Mouse (Mus musculus): ENCODE results near the gene Syne3. TPM values are rescaled to one million over a fixed set of nuclear protein-coding genes. Genes with fewer than 3 reads are reported as not detected.
A peak's percentile ranks its signal among the peaks of the same experiment; 100 is the strongest.

Gene Syne3
- total and polyA plus RNA-seq, 3 experiments: 4.9 to 10.7 TPM; not detected in 1

- TF ChIP-seq MAX (IDR thresholded peaks at IDR 0.05; ENCODE audit: low read length) (peak; percentile 87), POLR2AphosphoS2 (IDR thresholded peaks at IDR 0.05; ENCODE audit: low read length) (no peak), RCOR1 (IDR thresholded peaks at IDR 0.05; ENCODE audit: low read depth, low read length) (no peak; the same call in 1 of the 2 replicates)
Measured at GRCm38 (mm10) chr12:104990741-104991454, 18.7 kb downstream of the Syne3 start (continued).

GRCm38 (mm10) chr12:104987936-104988335 is 21.7 kb downstream of the Syne3 start:
- H3K4me1 ChIP-seq (ENCODE audit: control insufficient read depth in 1 of 2, insufficient read depth in 2 of 2, low read length in 2 of 2): peaks cover 0 to 44% of the 10 kb centered on the region in 2 experiments; a peak in 3 of 4 replicates
- no peak overlapping the region for H3K27ac ChIP-seq (ENCODE audit: control insufficient read depth, low read depth, low read length)
- H3K9ac ChIP-seq (ENCODE audit: control insufficient read depth, low read depth, low read length, poor library complexity, severe bottlenecking): no peak overlapping the region
- TF ChIP-seq POLR2A (IDR thresholded peaks at IDR 0.05; ENCODE audit: control insufficient read depth in 1 of 2, insufficient read depth in 1 of 2, low read depth in 1 of 2, low read length in 2 of 2, poor library complexity in 1 of 2) (no peak), CTCF (IDR thresholded peaks at IDR 0.05 in 2 of 3, conservative IDR thresholded peaks at IDR 0.05 in 1 of 3; ENCODE audit: control insufficient read depth in 1 of 3, insufficient read depth in 1 of 3, low read depth in 2 of 3, low read length in 3 of 3, poor library complexity in 1 of 3, severe bottlenecking in 1 of 3) (no peak), RCOR1 (IDR thresholded peaks at IDR 0.05; ENCODE audit: low read depth, low read length) (no peak), MEF2A (IDR thresholded peaks at IDR 0.05; ENCODE audit: extremely low read depth, insufficient replicate concordance, low read depth, low read length, poor library complexity, severe bottlenecking) (no peak), E2F4 (IDR thresholded peaks at IDR 0.05; ENCODE audit: borderline replicate concordance, low read depth, low read length) (no peak), ZNF384 (IDR thresholded peaks at IDR 0.05; ENCODE audit: low read depth, low read length) (no peak), MYB (IDR thresholded peaks at IDR 0.05; ENCODE audit: low read depth, low read length) (no peak), EP300 (IDR thresholded peaks at IDR 0.05; ENCODE audit: low read depth in 1 of 2, low read length in 2 of 2) (no peak), ZC3H11A (IDR thresholded peaks at IDR 0.05; ENCODE audit: low read depth, low read length) (no peak), SMC3 (IDR thresholded peaks at IDR 0.05; ENCODE audit: low read depth, low read length) (no peak), BHLHE40 (IDR thresholded peaks at IDR 0.05; ENCODE audit: borderline replicate concordance, low read depth, low read length) (no peak), ZKSCAN1 (IDR thresholded peaks at IDR 0.05; ENCODE audit: low read depth, low read length) (no peak), MAFK (IDR thresholded peaks at IDR 0.05; ENCODE audit: borderline replicate concordance, low read depth, low read length) (no peak), ETS1 (IDR thresholded peaks at IDR 0.05; ENCODE audit: low read depth, low read length) (no peak), NELFE (IDR thresholded peaks at IDR 0.05; ENCODE audit: low read depth, low read length) (no peak), MXI1 (IDR thresholded peaks at IDR 0.05; ENCODE audit: low read depth, low read length) (no peak)
- H3K9me3 ChIP-seq (replicated peaks; ENCODE audit: insufficient read depth, low read length): no peaks in the 10 kb centered on the region
- no peaks in the 10 kb centered on the region for H3K27me3 ChIP-seq (ENCODE audit: control insufficient read depth in 1 of 2, insufficient read depth in 2 of 2, low read length in 2 of 2)
- no peak overlapping the region for H3K4me3 ChIP-seq (ENCODE audit: control insufficient read depth in 1 of 2, insufficient read depth in 1 of 2, low read depth in 2 of 2, low read length in 2 of 2)
- no peaks in the 10 kb centered on the region; the same call in 1 of the 2 replicates for H3K79me2 ChIP-seq (ENCODE audit: control insufficient read depth, insufficient read depth, low read length, poor library complexity)
- H3K36me3 ChIP-seq (ENCODE audit: control insufficient read depth in 1 of 2, insufficient read depth in 2 of 2, low read length in 2 of 2): peaks cover 0 to 30% of the 10 kb centered on the region in 2 experiments; a peak in 2 of 4 replicates
- DNase-seq (ENCODE audit: low read depth, low spot score): no peak
